Mouse (Mus musculus) megakaryocyte progenitor cell, adult 5-6 weeks (primary cell): ENCODE measurements around the gene Gsg1l. TPM values are rescaled to one million over a fixed set of nuclear protein-coding genes. Genes with fewer than 3 reads are reported as not detected.
A peak's percentile ranks its signal among the peaks of the same experiment; 100 is the strongest.

ENCODE experiments used
- ATAC-seq: replicated peaks from 2 replicates; pipeline ENCODE4 v1.8.0; 2016; ENCODE audit warnings: mild to moderate bottlenecking, moderate TSS enrichment, inconsistent platforms; ENCODE audit not compliant: poor library complexity
- total RNA-seq, 2 experiments: library from RNA; stranded (forward) in 1 of 2; stranded (reverse) in 1 of 2; fragments of 157-497, 149-512 nt in 1 of 2; fragments of 200-1000 nt in 1 of 2; gene quantifications; 2 replicates each; pipeline versions ENCODE4 v1.2.3 to v1.2.4; 2015 to 2017

Gsg1l gene
- total RNA-seq, 2 experiments from 2014 or later: not detected

GRCm38 (mm10) chr7:125987117-125987516 is 95.1 kb downstream of the Gsg1l start:
- ATAC-seq: no peak

GRCm38 (mm10) chr7:125985565-125985964 is 96.6 kb downstream of the Gsg1l start:
- ATAC-seq: peak; percentile 50; the same call in 1 of the 2 replicates

GRCm38 (mm10) chr7:125983902-125984841 is 98.0 kb downstream of the Gsg1l start:
- ATAC-seq: no peak

GRCm38 (mm10) chr7:125979591-125979990 is 102.6 kb downstream of the Gsg1l start:
- no peak for ATAC-seq

- no peak for ATAC-seq
These were observed 105.5 kb downstream of the Gsg1l start for GRCm38 (mm10) chr7:125976695-125977094.

DNA sequence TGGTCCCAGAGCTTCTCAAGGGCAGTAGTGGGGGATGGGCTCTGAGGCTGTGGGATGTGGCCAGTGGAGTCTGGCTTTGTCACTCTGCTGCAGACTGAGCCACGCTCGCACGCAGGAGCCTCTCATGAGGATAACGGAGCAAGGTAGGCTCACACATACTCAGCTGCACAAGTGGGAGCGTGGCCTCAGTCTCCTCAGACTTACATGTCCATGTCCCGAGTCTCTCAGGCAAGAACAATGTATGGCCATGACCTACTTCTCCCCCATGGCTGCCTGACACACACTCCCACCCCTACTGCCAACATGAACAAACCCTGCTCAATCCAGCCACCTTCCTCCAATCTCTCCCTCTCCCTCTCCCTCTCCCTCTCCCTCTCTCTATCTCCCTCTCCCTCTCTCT is 106.8 kb downstream of the Gsg1l start:
- no peak for ATAC-seq

DNA sequence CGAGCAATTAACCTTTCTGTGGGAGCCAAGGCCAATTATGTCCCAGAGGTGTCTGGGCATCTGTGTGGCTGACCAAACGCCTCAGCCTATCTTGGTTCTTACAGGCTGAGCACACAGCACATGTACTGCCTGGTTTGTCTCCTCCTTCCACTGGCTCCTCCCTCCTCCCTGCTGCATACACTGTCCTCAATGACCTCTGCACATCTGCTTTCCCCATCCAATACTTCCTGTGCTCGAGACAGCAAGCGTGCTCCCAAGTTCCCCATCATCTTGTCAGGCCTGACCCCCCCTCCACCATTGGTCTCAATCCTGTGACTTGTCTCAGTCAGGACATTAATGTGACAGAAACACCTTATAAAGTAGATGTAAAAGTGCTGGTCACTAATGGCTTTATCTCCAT is 108.3 kb downstream of the Gsg1l start:
- ATAC-seq: no peak

DNA sequence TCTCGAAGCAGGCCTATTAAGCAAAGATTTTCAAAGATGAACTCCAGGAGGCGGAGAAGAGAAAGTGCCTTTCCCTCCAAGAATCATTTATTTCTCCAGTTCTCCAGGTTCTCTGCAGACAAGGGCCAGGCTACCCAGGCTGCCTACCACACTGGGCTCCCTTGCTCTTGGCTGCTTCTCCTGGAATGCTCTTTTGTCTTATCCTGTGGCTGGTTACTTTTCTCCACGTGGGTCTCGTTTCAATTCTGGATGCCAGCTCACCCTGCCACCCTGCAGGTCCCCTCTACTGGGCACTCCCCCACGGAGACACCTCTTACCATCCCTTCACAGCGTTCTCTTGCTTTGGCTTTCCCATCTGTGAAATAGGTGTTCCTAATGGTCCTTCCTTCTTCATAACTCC is 109.4 kb downstream of the Gsg1l start:
- ATAC-seq: no peak

DNA sequence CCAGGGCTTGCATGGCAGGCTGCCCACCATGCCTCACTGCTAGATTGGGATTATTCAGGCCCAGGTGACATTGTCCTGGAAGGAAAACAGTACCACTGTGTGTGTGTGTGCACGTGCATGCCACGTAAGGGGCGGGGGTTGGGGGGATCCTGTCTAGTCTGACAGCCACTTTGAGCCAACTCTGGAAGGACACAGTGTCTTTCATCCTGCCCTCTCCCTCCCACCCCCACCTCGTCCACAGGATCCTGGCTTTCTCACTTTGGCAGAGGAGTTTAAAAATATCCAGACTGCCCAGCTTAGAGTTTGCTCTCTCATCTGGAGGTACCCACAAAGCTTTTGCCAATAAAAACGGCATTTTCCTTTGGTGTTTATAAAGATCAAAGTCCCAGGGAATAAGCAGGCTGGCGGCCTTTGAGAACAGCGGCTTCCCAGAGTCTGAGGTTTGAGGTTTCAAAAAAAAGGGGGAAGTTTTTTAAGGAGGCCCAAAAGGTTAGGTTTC is 110.0 kb downstream of the Gsg1l start:
- ATAC-seq: no peak

DNA sequence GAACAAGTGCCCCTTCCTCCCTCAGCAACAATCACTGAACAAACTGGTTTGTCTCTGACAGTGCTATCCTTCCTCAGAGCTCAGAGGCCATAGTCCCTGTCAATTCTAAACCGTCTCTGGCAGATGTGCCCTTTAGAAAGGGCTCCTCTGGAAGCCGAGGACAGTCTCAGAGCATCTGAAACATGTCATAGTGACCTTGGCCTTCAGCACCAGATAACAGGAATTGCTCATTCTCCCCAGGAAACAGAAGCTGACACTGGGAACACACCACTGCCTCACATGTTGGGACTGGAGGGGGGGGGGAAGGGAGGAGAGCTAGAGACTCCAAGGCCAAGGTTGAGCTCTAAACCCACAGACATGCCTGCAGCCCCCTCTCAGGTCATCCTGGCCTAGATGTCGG is 113.1 kb downstream of the Gsg1l start:
- no peak for ATAC-seq

DNA sequence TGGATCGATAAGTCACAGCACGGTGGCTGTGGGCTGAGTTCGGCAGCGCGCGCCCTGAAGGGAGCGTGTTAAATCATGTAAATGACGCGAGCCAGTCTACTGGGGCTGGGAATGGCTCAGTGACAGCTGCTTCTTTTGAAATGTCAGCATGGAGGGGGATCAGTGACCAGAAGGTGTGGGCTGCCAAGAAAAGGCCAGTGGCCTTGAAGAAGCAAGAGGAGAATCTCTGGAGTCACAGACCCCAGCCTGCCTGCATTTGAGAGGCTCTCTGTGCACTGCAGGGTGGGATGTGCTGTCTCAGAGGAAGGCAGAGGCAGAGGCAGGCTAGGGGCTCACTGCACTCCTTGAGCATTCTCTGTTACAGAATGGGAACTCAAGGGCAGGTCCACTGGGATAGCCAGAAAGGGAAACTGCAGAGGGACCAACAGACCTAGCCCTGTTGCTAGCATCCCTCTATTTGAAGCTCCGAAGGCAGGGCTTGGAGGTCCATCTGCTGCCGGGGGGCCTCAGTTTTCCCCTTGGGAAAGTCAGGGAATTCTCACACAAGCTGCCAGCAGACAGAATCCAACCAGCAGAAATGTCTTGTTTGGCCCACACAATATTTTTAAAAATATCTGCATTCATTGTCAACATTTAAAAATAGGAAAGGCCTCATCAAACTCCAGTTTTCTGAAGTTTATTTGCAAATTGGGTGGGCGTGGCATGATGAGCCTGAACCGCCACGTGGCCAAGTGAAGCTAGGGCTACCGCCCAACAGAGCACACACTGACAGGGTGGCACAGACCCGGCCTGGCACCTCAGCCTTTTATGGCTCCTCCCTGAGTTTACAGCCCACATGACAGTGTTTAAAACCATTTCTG is 115.6 kb downstream of the Gsg1l start:
- ATAC-seq: no peak

DNA sequence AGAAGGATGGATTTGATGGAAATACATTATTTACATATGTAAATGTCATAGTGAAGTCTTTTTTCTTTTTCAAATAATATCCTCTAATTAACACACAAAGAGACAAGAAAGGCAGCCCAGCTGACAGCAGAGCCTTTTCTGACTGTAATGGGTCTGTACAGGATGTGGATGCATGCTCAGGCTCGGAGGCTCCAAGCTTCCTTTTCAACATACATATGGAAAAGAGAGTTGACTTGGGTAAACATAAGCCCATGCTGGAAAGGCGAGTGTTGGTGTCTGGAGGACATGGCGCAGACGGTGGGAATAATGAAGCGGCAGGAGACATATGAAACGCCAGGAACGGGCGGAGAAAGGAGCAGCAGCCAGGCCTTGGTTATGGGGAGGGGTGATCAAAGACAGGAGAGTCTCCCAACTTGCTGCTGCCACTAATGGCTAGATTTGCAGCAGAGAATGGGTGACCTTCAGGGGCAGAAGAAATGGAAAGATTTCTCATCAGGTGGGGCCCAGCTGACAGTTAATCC is 118.1 kb downstream of the Gsg1l start:
- no peak for ATAC-seq

DNA sequence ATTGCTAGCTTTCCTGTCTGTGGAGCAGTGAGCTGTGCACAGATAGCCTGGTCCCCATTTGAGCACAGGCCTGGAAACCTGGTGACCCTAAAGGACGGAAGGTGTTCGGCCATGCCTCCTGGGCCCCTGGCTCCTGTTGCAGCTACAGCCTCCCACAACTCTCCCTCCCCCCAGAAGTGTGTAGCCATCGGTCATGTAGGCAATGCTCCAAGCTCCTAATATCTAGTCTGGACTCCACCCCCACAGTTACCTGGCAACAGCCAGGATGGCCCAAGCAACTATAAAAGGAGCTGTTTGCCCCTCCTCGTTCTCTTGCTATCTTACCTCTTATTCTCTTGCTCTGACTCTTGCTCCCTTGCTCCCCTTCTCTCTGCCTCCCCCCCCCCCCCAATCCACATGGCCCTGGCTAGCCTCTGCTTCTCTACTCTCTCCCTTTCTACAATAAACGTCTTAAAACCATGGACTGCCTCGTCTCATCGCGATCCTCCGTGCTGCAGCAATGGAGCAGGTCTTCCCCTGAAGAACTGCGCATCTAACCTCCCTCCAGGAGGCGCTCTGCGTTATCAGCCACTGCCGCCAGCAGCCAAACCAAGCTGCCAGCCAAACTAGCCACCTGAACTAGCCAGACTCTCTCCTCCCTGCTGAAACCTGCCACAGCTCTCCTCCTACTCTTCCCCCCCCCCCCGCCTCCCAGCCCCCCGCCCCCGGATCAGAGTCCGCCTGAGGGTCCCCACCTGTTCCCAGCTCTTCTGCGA is 122.7 kb downstream of the Gsg1l start:
- ATAC-seq: no peak

GRCm38 (mm10) chr7:125958856-125959255 is 123.4 kb downstream of the Gsg1l start:
- ATAC-seq: no peak

GRCm38 (mm10) chr7:125954994-125955393 is 127.2 kb downstream of the Gsg1l start:
- no peak for ATAC-seq

- ATAC-seq: no peak
These were observed 127.8 kb downstream of the Gsg1l start for GRCm38 (mm10) chr7:125954356-125954878.

GRCm38 (mm10) chr7:125953844-125954243 is 128.4 kb downstream of the Gsg1l start:
- ATAC-seq: no peak

- no peak for ATAC-seq
These were observed 130.3 kb downstream of the Gsg1l start for GRCm38 (mm10) chr7:125951911-125952310.

- ATAC-seq: no peak
These were observed 133.2 kb downstream of the Gsg1l start for GRCm38 (mm10) chr7:125948973-125949372.

- ATAC-seq: no peak
These were observed 136.3 kb downstream of the Gsg1l start for GRCm38 (mm10) chr7:125945915-125946314.
